Mouse (Mus musculus) lung, embryonic 15.5 days (tissue): ENCODE measurements at regions not wholly inside any gene's neighbourhood (a gene's known extent, or its start where the extent isn't known, plus 50 kb on each side); places are given as distances from the start of the nearest gene placed in this dataset.

Experiments
- ATAC-seq: fragments of 200-750 bp; cut with Nextera tagmentation; 2 replicates; pipeline ENCODE4 v1.8.0; 2017; ENCODE audit warnings: moderate number of reproducible peaks, borderline replicate concordance; ENCODE audit not compliant: low FRiP score, low TSS enrichment; ENCODE audit errors: extremely low read depth
- H3K27ac ChIP-seq: fragments of 300-500 bp; sonication (generic); 2 replicates; pipeline ENCODE4 v1.5.1; 2015; ENCODE audit warnings: moderate library complexity, mild to moderate bottlenecking, inconsistent platforms
- H3K27me3 ChIP-seq: fragments of 300-500 bp; sonication (generic); 2 replicates; pipeline ENCODE4 v1.6.1; 2015; ENCODE audit warnings: inconsistent platforms
- H3K36me3 ChIP-seq: fragments of 300-500 bp; sonication (generic); 2 replicates; pipeline ENCODE4 v1.6.1; 2015; ENCODE audit warnings: inconsistent platforms
- H3K4me1 ChIP-seq: fragments of 300-500 bp; sonication (generic); 2 replicates; pipeline ENCODE4 v1.6.1; 2015; ENCODE audit warnings: inconsistent platforms
- H3K4me2 ChIP-seq: fragments of 300-500 bp; sonication (generic); 2 replicates; pipeline ENCODE4 v1.6.1; 2015; ENCODE audit warnings: inconsistent platforms, mild to moderate bottlenecking, moderate library complexity
- H3K4me3 ChIP-seq: fragments of 300-500 bp; sonication (generic); 2 replicates; pipeline ENCODE4 v1.5.1; 2015; ENCODE audit warnings: mild to moderate bottlenecking, inconsistent platforms
- H3K9ac ChIP-seq: fragments of 300-500 bp; sonication (generic); 2 replicates; pipeline ENCODE4 v1.6.1; 2015; ENCODE audit warnings: inconsistent platforms
- H3K9me3 ChIP-seq: fragments of 300-500 bp; sonication (generic); 2 replicates; pipeline ENCODE4 v1.6.1; 2016; ENCODE audit warnings: inconsistent platforms
- WGBS: fragments of 180-500 bp; shearing (Covaris S2); methylation state at CpG from one replicate; pipeline ENCODE4 v1.1.7; 2015; 5-methylcytosine and 5-hydroxymethylcytosine counted together

DNA sequence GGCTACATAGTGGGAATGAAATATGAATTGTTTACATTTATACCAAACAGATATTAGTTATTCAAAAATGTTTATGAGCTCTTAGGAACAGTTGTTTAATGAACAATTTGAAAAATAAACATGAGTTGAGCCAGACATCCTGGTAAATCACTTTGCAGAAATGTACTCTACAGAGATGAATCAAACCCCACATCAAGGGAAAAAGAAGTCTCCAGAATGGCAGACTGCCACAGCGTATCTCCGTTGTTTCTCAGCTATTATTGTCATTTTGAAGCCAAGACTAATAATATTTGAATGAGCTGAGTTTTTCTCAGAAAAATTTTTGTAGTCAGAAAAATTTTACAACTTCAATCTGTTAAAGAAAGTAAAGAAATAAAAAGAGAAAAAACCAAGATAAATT lies 1253.1 kb downstream of the Pcdh18 start:
- H3K9me3 ChIP-seq = no peaks in the 10 kb centered on the region
- no peak overlapping the region for H3K4me3 ChIP-seq
- H3K9ac ChIP-seq = no peak overlapping the region
- WGBS = 44% methylated on average over 2 of the region's 2 CpGs
- ATAC-seq = no peak
- no peak overlapping the region for H3K27ac ChIP-seq
- H3K36me3 ChIP-seq = no peaks in the 10 kb centered on the region
- H3K27me3 ChIP-seq = no peaks in the 10 kb centered on the region
- H3K4me2 ChIP-seq = no peak overlapping the region
- H3K4me1 ChIP-seq = no peaks in the 10 kb centered on the region

DNA sequence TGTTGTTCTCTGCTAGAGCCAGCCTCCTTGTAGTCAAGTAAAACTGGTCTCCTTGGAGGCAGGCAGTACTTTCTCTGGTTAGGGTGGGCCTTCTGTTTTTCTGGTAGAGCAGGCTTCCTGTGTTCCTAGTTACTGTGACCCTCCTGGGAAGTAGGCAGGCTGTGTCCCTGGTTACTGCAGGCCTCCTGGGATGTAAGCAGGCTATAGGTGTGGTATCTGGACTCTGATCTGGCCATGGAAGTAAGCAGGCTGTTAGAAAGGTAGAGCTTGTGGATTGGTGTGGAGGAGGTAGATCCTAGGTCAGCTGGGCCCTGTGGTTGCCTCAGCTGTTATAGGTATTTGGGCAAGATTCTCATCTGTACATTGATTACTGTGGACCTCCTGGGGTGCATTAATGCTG lies 1292.4 kb downstream of the Pcdh18 start:
- no peak overlapping the region for H3K4me2 ChIP-seq
- no peaks in the 10 kb centered on the region for H3K4me1 ChIP-seq
- H3K27me3 ChIP-seq = no peaks in the 10 kb centered on the region
- no peak overlapping the region for H3K9ac ChIP-seq
- H3K9me3 ChIP-seq = no peaks in the 10 kb centered on the region
- no peak overlapping the region for H3K4me3 ChIP-seq
- no peak for ATAC-seq
- H3K27ac ChIP-seq = no peak overlapping the region
- H3K36me3 ChIP-seq = no peaks in the 10 kb centered on the region

DNA sequence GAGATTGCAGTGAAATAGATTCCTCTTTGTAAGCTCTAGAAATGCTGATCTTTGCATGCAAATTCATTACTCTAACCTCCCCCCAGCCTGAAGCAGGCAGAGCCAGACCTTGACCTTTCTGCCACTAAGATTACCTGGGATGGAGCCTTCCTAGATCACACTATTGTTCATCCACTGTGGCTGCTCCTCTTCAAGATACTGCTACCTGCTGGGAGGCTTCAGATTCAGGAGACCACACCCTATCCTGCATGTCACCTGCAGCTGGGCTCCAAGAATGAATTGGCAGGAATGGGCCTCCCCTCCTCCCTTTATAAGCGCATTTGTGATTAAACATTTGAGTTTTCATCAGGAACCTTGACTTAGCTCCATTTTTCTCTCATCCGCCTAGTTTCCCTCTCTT lies 1315.2 kb downstream of the Pcdh18 start:
- H3K4me3 ChIP-seq = no peak overlapping the region
- WGBS = 84% methylated on average over 2 of the region's 2 CpGs
- ATAC-seq = no peak
- H3K4me2 ChIP-seq = no peak overlapping the region
- no peaks in the 10 kb centered on the region for H3K9me3 ChIP-seq
- no peaks in the 10 kb centered on the region for H3K4me1 ChIP-seq
- no peaks in the 10 kb centered on the region for H3K36me3 ChIP-seq
- no peak overlapping the region for H3K27ac ChIP-seq
- no peaks in the 10 kb centered on the region for H3K27me3 ChIP-seq
- H3K9ac ChIP-seq = no peak overlapping the region

DNA sequence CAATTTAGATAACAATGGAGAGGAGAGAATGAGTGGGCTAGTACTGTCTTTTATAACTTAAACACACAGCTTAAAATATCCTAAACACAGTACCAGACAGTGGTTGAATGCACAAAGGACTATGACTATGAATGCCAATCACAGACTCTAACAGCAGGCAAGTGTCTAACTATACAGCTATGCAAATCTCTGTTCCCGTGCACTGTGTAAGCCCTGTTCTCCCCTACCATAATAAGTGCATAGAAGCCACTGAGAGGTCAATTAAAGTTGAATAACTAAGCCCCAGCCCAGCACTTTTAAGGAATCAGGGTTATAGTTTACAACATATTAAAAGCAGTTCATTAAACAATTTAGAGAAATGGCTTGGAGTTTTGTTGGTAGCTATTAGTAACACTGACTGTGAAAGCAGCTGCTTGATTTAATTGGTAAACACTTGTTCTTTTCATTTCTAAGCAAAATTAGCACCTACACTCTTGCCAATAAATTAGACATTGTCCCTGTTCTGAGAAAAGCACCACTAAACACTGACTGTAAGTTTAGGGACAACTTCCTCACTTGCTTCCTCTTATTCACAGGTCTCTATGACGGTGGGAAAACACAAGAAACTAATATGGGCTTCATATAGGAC lies 1327.6 kb downstream of the Pcdh18 start:
- Histone ChIP-seq H3K9me3 (no peaks in the 10 kb centered on the region), H3K4me2 (no peak overlapping the region), H3K27me3 (no peaks in the 10 kb centered on the region), H3K4me3 (no peak overlapping the region), H3K36me3 (no peaks in the 10 kb centered on the region), H3K27ac (no peak overlapping the region), H3K9ac (no peak overlapping the region), H3K4me1 (no peaks in the 10 kb centered on the region)
- no peak for ATAC-seq
- 70% methylated on average over 2 of the region's 2 CpGs for WGBS

DNA sequence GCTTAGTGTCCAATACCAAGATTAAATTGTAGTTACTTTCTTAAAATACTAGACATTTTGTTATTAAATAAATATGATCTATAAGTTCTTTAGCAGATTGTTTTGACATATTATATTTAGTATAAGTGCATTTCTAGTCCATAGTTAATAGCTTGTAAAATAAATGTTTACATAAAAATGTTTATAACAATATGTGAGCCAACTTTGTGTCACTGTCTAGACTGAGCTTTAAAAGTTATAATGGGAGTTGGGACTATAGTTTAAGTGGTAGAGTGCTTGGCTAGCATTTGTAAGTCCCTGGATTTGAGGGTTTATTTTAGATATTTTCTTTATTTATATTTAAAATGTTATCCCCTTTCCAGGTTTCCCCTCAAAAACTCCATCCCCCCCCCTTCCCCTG lies 1367.3 kb downstream of the Pcdh18 start:
- H3K36me3 ChIP-seq = no peaks in the 10 kb centered on the region
- H3K27ac ChIP-seq = no peak overlapping the region
- ATAC-seq = peak; percentile 87; the same call in 1 of the 2 replicates
- no peaks in the 10 kb centered on the region for H3K4me1 ChIP-seq
- no peak overlapping the region for H3K9ac ChIP-seq
- no peaks in the 10 kb centered on the region for H3K27me3 ChIP-seq
- no peak overlapping the region for H3K4me2 ChIP-seq
- no peak overlapping the region for H3K4me3 ChIP-seq
- no peaks in the 10 kb centered on the region for H3K9me3 ChIP-seq
